Mouse (Mus musculus) adrenal gland, postnatal 36 days (tissue): Measurements from ENCODE around the gene Nup37. TPM values are rescaled to one million over a fixed set of nuclear protein-coding genes. Genes with fewer than 3 reads are reported as not detected.

Source experiments
- DNase-seq, 2 experiments: peaks; one replicate each; pipeline ENCODE4 v3.0.0; 2021; ENCODE audit warnings: mixed read lengths in 1 of 2
- total RNA-seq, 2 experiments: library from RNA; stranded (reverse); gene quantifications; 2 replicates each; pipeline ENCODE4 v1.2.3; 2021

The Nup37 gene
- total RNA-seq, 2 experiments from 2014 or later, result 10.5 to 10.7 TPM

GRCm38 (mm10) chr10:88227962-88228361, 81.2 kb downstream of the Nup37 start:
- no peak for DNase-seq

Other genes starting within 250 kb of the Nup37 start
- gene Pmch, start 55.9 kb upstream of the Nup37 start, total RNA-seq, result not detected
- gene Parpbp, start 51 bp upstream of the Nup37 start, total RNA-seq, result 1 to 10 TPM in 1 of 2 experiments, under 1 TPM in 1; 0.96 to 1.6 TPM
- 10 to 100 TPM; 51.6 to 65.0 TPM for gene Washc3, start 54.1 kb downstream of the Nup37 start, total RNA-seq
- 10 to 100 TPM; 10.6 to 19.6 TPM for gene Dram1, start 232.1 kb downstream of the Nup37 start, total RNA-seq
- gene Gnptab, start 232.1 kb downstream of the Nup37 start, total RNA-seq, result 10 to 100 TPM; 25.2 to 28.7 TPM